Mouse (Mus musculus) liver, adult 2 months (tissue): ENCODE measurements at regions not wholly inside any gene's neighbourhood (a gene's known extent, or its start where the extent isn't known, plus 50 kb on each side); places are given as distances from the start of the nearest gene placed in this dataset.

ENCODE experiments used
- DNase-seq: peaks from one replicate; pipeline ENCODE4 v3.0.0-alpha.2; 2011; ENCODE audit warnings: low read depth, low spot score; ENCODE audit errors: extremely low read depth
- H3K27ac ChIP-seq: fragments of 200-500 bp; replicated peaks from 2 replicates; pipeline ENCODE4 v1.5.1; 2012; ENCODE audit warnings: low read depth, mild to moderate bottlenecking, control low read depth, inconsistent platforms, low read length; ENCODE audit not compliant: insufficient read depth
- H3K27me3 ChIP-seq: fragments of 200-500 bp; 2 replicates; pipeline ENCODE4 v1.6.1; 2012; ENCODE audit warnings: mild to moderate bottlenecking, moderate library complexity, low read length, inconsistent platforms; ENCODE audit not compliant: control insufficient read depth, insufficient read depth
- H3K36me3 ChIP-seq: fragments of 200-500 bp; 2 replicates; pipeline ENCODE4 v1.6.1; 2012; ENCODE audit warnings: low read length, inconsistent platforms; ENCODE audit not compliant: control insufficient read depth, insufficient read depth
- H3K4me1 ChIP-seq: fragments of 200-500 bp; 2 replicates; pipeline ENCODE4 v1.6.1; 2011; ENCODE audit warnings: low read length; ENCODE audit not compliant: control insufficient read depth, insufficient read depth
- H3K4me3 ChIP-seq: fragments of 200-500 bp; 2 replicates; pipeline ENCODE4 v1.5.1; 2011; ENCODE audit warnings: low read depth, mild to moderate bottlenecking, control low read depth, low read length, moderate library complexity; ENCODE audit not compliant: insufficient read depth
- H3K79me2 ChIP-seq: fragments of 200-500 bp; 2 replicates; pipeline ENCODE4 v1.6.1; 2012; ENCODE audit warnings: inconsistent platforms, mild to moderate bottlenecking, low read length, moderate library complexity; ENCODE audit not compliant: control insufficient read depth, insufficient read depth
- H3K9ac ChIP-seq: fragments of 200-500 bp; 2 replicates; pipeline ENCODE4 v1.6.1; 2012; ENCODE audit warnings: low read depth, mild to moderate bottlenecking, control low read depth, inconsistent platforms, low read length
- CTCF ChIP-seq: fragments of 200-500 bp; IDR thresholded peaks from 2 replicates; pipeline ENCODE4 v1.5.1; 2011; ENCODE audit warnings: low read depth, low read length, control low read depth
- POLR2A ChIP-seq: fragments of 200-500 bp; IDR thresholded peaks from 2 replicates; pipeline ENCODE4 v1.6.1; 2011; ENCODE audit warnings: low read length, control low read depth; ENCODE audit not compliant: insufficient read depth; ENCODE audit errors: extremely low read depth
- WGBS: fragments of 180-500 bp; shearing (Covaris S2); methylation state at CpG from one replicate; pipeline ENCODE4 v1.1.7; 2018; 5-methylcytosine and 5-hydroxymethylcytosine counted together

GRCm38 (mm10) chr8:26266384-26266783, 147.1 kb downstream of the Gm45692 start:
- Histone ChIP-seq H3K27ac (no peak overlapping the region), H3K79me2 (no peaks in the 10 kb centered on the region), H3K4me3 (no peak overlapping the region), H3K27me3 (no peaks in the 10 kb centered on the region), H3K36me3 (no peaks in the 10 kb centered on the region), H3K9ac (no peak overlapping the region), H3K4me1 (no peaks in the 10 kb centered on the region)
- no peak for TF ChIP-seq CTCF
- no peak for TF ChIP-seq POLR2A
- no peak for DNase-seq
- 83% methylated on average over 4 of the region's 4 CpGs for WGBS

GRCm38 (mm10) chr8:26267569-26267968, 148.2 kb downstream of the Gm45692 start:
- DNase-seq = no peak
- Histone ChIP-seq H3K27me3 (no peaks in the 10 kb centered on the region), H3K4me1 (no peaks in the 10 kb centered on the region), H3K79me2 (no peaks in the 10 kb centered on the region), H3K4me3 (no peak overlapping the region), H3K9ac (no peak overlapping the region), H3K36me3 (no peaks in the 10 kb centered on the region), H3K27ac (no peak overlapping the region)
- TF ChIP-seq CTCF (no peak), POLR2A (no peak)
- 93% methylated on average over 4 of the region's 4 CpGs for WGBS

- H3K27ac ChIP-seq = peak overlapping the region; percentile 17; the same call in 1 of the 2 replicates
- no peak overlapping the region for H3K4me3 ChIP-seq
- DNase-seq = peak; percentile 17
- 86% methylated on average over 17 of the region's 17 CpGs for WGBS
- no peaks in the 10 kb centered on the region for H3K79me2 ChIP-seq
- TF ChIP-seq CTCF = no peak
- TF ChIP-seq POLR2A = no peak
- H3K4me1 ChIP-seq = no peaks in the 10 kb centered on the region
- no peak overlapping the region for H3K9ac ChIP-seq
- no peaks in the 10 kb centered on the region for H3K27me3 ChIP-seq
- H3K36me3 ChIP-seq = no peaks in the 10 kb centered on the region
Measured at GRCm38 (mm10) chr8:26268751-26269415, 149.5 kb downstream of the Gm45692 start.

- no peaks in the 10 kb centered on the region for H3K27me3 ChIP-seq
- H3K36me3 ChIP-seq = no peaks in the 10 kb centered on the region
- H3K27ac ChIP-seq = no peak overlapping the region
- 35% methylated on average over 4 of the region's 4 CpGs for WGBS
- no peak overlapping the region for H3K4me3 ChIP-seq
- TF ChIP-seq POLR2A (no peak), CTCF (peak; percentile 65)
- peak; percentile 10 for DNase-seq
- no peaks in the 10 kb centered on the region for H3K4me1 ChIP-seq
- H3K9ac ChIP-seq = no peak overlapping the region
- H3K79me2 ChIP-seq = no peaks in the 10 kb centered on the region
Measured at GRCm38 (mm10) chr8:26272110-26272509, 152.8 kb downstream of the Gm45692 start.

GRCm38 (mm10) chr8:26272675-26273414, 153.5 kb downstream of the Gm45692 start:
- no peaks in the 10 kb centered on the region for H3K79me2 ChIP-seq
- H3K4me1 ChIP-seq = no peaks in the 10 kb centered on the region
- no peak overlapping the region for H3K4me3 ChIP-seq
- no peak overlapping the region for H3K9ac ChIP-seq
- DNase-seq = no peak
- H3K27me3 ChIP-seq = no peaks in the 10 kb centered on the region
- no peak overlapping the region for H3K27ac ChIP-seq
- WGBS = 45% methylated on average over 21 of the region's 21 CpGs
- TF ChIP-seq POLR2A = no peak
- no peak for TF ChIP-seq CTCF
- H3K36me3 ChIP-seq = no peaks in the 10 kb centered on the region

GRCm38 (mm10) chr8:26273415-26273760, 154.1 kb downstream of the Gm45692 start:
- TF ChIP-seq CTCF (no peak), POLR2A (no peak)
- H3K27ac ChIP-seq = no peak overlapping the region
- no peak overlapping the region for H3K4me3 ChIP-seq
- WGBS = 17% methylated on average over 12 of the region's 12 CpGs
- H3K9ac ChIP-seq = no peak overlapping the region
- H3K36me3 ChIP-seq = no peaks in the 10 kb centered on the region
- DNase-seq = no peak
- no peaks in the 10 kb centered on the region for H3K79me2 ChIP-seq
- no peaks in the 10 kb centered on the region for H3K27me3 ChIP-seq
- no peaks in the 10 kb centered on the region for H3K4me1 ChIP-seq
